Mouse (Mus musculus) frontal cortex, postnatal 25 days (tissue): ENCODE measurements around the gene Pard3b.

Experiments used
- DNase-seq, 2 experiments: peaks; one replicate each; pipeline ENCODE4 v3.0.0; 2022; ENCODE audit warnings: low spot score in 2 of 2

Gene Pard3b

GRCm38 (mm10) chr1:61638347-61639111 is at the start of gene Pard3b:
Gene Pard3b (plus strand): TSS chr1:61638824.
- peak; percentile 8 to 9 for DNase-seq

GRCm38 (mm10) chr1:61616176-61616575 is 22.4 kb upstream of the Pard3b start:
- DNase-seq: no peak

- no peak for DNase-seq
These were observed 18.0 kb upstream of the Pard3b start for GRCm38 (mm10) chr1:61620651-61621050.

- no peak for DNase-seq
These were observed 8.8 kb upstream of the Pard3b start for GRCm38 (mm10) chr1:61629857-61630256.

- DNase-seq: no peak
These were observed 780 bp downstream of the Pard3b start for GRCm38 (mm10) chr1:61639114-61640093.

DNA sequence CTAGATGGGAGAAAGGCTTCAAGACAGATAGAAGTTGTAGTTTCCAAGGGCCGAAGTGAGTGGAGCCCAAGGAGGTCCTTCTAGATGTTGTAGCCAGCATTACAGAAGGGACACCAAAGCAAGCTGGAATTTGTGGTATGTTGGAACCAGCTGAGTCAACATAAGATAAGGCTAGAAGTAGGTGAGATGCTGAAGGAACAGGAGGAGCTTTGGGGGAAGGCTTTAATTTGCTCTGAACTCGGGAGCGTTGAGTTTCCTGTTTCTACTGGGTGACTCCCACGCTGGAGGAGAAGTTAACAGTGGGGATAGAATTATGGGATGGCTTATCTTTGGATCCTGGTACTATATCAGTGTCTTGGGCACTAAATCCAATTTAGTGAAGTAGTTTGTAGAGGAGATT is 3.3 kb downstream of the Pard3b start:
- no peak for DNase-seq

DNA sequence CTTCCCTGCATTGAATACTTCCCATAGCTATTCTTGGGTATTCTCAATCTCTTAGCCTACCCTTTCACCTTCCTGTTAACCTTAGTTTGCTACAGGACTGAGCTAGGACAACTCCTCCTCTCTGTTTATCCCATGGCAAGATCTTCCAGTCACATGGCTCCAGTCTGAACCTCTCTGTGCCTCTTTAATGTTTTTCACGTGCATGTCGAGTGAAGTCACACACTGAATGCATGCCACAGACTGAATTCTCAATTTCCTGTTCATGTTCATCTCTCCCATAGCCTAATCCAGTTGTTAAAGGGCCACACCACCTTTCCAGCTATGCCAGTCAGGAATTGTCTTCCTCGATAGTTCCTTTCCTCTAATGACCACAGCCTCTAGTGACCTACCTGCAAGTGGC is 6.4 kb downstream of the Pard3b start:
- DNase-seq: no peak

DNA sequence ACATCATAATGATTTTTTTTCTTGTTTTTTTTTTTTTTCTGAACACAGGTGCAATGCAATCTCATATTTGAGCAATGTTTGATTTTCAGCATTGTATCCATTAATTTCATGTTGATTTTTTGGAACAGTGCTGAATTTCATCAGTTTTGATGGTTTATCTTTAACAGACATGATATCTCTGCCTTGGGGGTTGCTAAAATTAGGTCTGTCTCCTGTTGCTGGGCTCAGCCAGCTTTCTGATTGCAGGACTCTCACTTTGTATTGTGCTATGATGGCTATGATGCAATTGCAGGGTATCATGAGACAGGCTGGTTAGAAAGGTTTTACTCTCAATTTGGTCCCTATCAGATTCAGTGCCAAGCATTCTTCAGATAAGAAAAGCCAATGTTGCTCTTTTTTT is 11.3 kb downstream of the Pard3b start:
- no peak for DNase-seq

GRCm38 (mm10) chr1:61651454-61652271 is 13.0 kb downstream of the Pard3b start:
- no peak for DNase-seq

DNA sequence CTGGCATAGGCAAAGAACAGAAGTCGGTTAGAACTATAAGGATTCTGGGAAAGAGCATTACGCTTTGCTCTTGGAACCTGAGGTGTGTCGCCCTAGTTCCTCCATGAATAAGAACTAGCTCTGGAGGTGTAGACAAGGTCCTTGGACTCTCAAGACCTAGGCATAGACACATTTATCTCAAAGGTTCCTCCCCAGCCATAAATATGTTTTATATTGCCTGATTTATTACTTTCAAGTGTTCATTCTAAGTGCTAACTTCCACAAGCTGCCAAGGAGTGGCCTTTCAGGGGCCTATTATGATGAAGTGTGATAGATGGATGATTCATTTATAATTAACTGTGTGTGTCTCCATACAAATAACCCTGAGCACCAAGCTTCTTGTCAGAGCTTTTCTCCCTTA is 19.1 kb downstream of the Pard3b start:
- no peak for DNase-seq

DNA sequence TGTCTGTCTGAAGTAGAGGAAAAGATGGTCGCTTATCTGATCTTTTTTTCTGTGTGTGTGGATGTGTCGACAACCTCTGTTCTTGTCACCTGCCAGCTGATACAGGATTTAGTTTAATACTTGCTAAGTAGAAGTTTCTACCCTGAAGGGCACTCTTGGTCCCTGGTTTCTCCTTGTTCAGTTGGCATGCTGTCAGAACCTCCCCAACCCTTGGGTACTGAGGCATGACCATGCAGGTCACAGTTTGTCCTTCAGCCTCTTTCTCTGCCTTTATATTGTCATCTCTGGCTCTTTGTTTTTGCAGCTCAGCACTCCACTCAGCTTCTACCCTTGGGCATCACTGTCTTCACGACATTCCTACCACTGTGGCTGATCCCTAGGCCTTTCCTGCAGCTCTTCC is 21.3 kb downstream of the Pard3b start:
- DNase-seq: no peak

- no peak for DNase-seq
These were observed 46.7 kb downstream of the Pard3b start for GRCm38 (mm10) chr1:61685221-61685814.

DNA sequence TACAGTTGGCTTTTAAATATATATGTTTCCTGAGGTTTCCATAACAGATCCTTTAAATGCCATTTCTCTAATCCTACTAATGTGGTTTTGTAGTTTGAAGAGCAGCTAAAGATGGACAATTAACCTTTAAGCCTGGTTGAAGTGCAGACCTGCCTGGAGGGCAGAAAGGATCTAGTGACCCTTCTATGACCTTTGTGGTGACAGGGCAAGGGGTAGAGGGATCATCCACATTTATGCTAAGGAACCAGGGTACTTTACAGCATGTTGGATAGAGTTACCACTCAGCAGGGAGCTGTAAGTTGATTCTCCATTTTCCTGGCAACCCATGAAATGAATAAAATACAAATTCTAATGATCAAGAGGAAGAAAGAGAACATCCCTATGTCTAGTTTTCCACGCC is 47.3 kb downstream of the Pard3b start:
- DNase-seq: no peak

- no peak for DNase-seq
These were observed 49.7 kb downstream of the Pard3b start for GRCm38 (mm10) chr1:61688301-61688700.

DNA sequence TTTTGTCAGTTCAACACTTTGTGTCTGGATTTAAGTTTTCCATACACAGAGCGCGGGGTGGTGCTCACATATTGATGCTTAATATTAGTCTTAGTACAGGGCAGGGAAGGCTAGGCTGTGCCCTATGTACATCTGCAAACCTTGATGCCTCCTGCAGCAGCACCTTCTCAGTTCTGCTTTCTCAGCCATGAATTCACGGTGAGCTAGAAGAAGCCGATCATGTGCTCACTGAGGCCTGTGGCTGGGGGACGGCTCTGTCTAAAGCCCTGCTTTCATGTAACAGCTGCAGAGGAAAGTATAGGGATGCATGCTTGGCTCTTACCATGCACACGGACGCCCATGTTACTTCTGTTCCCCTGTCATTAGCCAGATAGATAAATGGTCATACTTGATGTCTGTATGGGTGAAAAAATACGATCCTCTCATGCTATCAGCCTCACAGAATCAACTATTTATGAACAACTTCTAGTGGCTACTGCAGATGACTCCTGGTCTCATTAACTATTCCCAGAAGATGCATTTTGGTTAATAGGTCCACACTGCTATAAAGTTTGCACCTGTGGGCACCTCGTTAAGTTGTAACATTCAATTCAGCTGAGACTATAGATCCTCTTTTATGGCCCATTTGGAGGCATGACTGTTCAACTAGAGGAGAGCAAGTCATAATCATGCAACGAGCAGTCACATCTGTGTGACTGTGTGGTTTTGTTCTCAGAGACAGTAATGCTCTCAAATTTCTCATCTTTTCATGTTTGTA is 60.0 kb downstream of the Pard3b start:
- DNase-seq: no peak

DNA sequence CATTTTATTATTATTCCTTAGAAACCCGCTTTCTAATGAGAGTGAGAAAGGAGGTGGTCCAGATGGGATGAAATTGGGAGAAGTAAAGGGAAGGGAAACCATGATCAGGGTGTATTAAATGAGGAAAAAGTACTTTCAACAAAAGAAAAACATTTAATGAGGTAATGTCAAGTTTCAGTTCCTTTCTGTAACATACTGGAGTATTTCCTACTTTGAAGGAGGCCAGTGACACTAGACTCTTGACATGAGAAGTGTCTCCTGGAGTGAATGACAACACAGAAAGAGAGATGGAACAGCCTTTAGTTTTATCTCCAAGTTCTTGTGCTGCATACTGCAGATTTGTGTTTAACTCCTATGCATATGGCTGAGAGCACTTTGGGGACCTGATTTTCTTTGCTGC is 71.2 kb downstream of the Pard3b start:
- DNase-seq: no peak

- no peak for DNase-seq
These were observed 72.9 kb downstream of the Pard3b start for GRCm38 (mm10) chr1:61711523-61711922.

DNA sequence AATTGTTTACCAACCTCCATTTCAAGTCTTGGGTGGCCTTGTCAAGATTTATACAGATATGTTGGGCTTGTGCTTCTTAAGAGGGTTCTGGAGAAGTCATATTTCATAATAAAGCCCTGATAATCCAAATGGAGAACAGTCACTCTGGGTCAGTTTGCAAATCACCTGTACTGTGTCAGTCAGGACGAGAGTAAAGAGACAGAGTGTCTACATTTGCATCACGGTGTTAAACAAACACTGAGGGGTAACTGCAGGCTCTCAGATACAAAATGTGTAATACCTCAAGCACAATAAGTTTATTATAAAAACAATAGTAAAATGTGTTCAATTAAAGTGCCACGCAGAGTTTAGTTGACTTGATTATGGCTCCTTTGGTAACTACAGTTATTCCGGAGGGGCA is 91.0 kb downstream of the Pard3b start:
- DNase-seq: no peak

- DNase-seq: no peak
These were observed 97.9 kb downstream of the Pard3b start for GRCm38 (mm10) chr1:61736550-61736949.

DNA sequence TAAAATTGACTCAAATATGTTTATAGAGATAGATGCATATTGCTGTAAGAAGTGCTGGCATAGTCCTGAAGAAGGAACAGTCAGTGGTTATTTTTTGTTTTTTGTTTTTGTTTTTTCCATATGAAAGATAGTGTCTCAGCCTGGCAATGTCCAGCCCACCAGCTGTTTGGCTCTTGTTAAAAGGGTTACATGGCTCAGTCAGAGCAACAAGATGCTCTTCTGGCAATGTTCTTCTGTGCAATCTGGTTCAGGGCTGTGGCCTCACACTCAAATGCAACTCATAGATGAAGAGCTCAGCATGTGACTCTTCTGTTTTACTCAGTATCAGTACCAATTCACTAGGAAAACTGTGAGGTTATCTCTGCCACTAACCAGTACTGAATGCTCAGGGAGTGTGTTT is 104.2 kb downstream of the Pard3b start:
- DNase-seq: no peak

DNA sequence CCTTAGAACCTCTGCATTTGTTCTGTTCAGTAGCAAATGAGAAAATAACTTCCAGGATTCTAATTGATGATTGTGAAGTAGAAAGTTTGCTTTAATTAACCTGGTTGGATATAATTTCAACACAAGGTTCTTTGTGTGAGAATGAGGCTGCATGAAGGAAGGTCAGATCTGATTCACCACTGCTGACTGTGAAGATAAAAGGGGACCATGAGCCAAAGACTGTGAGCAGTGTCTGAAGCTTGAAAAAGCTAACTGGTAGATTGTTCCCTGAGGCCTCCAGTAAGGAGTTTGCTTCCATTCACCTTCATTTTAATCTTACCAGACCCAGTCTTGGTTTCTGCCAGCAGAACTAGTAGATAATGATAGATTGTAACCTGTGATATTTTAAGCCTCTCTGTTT is 108.9 kb downstream of the Pard3b start:
- DNase-seq: no peak
